Mouse (Mus musculus) spleen, postnatal 4 days (tissue): ENCODE data around the gene Zfp605.
"Not testable (repeated sequence)": the region's sequence is repeated elsewhere in the genome, so short reads cannot be mapped to it uniquely, and the experiment has no call there.

ENCODE experiments used
- DNase-seq, 2 experiments: peaks; one replicate each; pipeline ENCODE4 v3.0.0; 2022; ENCODE audit warnings: low spot score in 2 of 2

Zfp605 gene

DNA sequence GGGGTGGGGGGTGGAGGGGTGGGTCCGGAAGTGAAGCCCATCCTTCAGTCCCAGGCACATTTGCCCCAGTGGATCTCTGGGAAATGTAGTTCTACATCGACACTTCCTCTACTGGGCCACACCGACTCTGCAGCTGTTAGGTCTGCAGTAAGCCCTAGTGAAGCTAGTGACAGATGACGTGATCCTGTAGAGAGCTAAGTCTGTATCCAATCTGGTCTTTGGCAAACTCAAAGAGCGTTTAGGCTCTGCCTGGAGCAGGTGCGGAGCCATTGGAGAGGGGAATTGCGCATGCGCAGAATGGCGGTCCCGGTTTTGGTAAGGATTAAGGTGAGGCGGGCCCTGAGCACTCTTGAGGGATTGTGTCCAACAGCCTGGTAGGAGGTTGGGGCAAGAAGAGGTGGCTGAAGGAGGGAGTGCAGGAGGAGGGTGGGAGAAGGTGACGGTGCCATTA, at the start of gene Zfp605:
Gene Zfp605, plus strand, starts transcription at position 102 of the 451 bp plus-strand sequence.
- DNase-seq, result peak; percentile 80 to 91

DNA sequence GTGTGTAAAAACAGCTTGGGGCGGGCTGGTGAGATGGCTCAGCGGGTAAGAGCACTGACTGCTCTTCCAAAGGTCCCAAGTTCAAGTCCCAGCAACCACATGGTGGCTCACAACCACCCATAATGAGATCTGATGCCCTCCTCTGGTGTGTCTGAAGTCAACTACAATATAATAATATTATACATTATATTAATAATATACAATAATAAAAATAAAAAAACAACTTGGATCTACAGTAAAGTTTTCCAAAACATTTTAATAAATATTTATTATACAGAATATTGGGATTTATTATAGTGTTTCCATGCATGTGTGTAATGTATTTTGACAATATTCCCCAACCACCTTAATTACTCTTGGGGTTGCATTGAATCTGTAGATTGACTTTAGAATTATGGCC, 37.5 kb upstream of the Zfp605 start, which contains the start of gene Gm17655:
Gene Gm17655, minus strand, starts transcription at position 101 of the 400 bp plus-strand sequence.
- DNase-seq, result not testable (repeated sequence)

DNA sequence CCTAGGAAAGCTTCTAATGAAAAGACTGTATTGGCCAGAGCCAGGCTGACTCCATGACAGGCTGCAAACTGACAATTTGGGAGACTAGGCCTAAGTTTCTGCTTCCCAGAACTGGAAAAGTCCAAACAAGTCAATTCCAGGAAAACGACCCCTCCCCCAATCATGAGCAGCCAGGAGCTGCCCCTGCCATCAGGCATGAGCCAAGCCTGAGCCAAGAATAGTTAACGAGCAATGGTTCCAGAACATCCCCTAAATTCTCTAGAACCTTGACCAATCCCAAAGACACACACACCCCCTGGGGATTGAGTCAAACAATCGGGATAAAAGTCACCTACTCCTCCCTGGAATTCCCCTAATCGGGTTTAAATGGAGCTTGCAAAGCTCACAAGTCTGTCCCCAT, 26.9 kb upstream of the Zfp605 start:
- no peak for DNase-seq

DNA sequence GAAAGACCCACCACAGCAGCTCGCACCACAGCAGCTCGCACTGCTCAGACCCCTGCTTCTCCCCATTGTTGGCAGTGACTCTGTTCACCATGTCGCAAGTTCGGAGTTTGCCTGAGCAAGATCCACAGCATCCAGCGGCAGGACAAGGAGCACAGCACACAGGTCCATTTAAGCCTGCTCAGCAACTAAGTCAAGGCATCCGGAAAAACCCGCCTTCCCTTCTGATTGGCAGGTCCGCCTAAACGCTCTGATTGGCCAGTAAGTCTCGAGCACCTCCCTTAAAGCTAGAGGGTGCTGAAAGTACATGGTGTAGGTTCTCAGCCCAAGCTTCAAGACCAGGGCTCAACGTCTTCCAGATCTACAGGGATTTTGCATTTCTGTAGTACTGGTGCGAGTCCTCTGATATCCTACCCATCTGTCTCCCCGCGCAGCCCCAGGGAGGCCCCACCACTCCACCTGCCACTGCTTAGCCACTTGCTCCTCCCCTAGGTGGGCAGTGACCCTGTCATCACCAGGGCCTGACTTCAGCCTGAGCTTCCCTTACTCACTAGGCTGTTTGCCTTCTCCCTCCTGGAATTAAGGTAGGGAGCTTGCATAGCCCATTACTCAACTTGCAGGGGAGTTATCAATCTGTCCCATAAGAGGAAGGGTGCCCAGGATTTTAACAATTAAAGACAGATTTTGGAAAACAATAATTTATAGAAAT, 23.6 kb upstream of the Zfp605 start:
- no peak for DNase-seq

DNA sequence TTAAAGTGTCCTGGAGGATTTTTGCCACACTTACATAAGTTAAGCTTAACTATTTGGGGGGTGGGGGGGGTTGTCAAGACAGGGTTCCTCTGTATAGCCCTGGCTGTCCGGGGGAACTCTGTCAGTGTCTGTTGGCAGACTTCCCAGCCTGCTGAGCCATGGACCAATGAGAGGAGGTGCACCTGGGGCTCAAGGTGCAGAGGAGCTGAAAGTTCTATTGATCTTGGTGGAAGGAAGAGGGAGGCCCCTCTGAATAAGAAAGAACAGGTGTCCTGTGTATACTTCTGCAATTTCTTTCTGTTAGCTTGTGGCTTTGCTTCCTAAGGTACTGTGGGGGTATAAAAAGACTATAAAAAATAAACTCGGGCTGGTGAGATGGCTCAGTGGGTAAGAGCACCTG, 18.3 kb upstream of the Zfp605 start:
- no peak for DNase-seq

DNA sequence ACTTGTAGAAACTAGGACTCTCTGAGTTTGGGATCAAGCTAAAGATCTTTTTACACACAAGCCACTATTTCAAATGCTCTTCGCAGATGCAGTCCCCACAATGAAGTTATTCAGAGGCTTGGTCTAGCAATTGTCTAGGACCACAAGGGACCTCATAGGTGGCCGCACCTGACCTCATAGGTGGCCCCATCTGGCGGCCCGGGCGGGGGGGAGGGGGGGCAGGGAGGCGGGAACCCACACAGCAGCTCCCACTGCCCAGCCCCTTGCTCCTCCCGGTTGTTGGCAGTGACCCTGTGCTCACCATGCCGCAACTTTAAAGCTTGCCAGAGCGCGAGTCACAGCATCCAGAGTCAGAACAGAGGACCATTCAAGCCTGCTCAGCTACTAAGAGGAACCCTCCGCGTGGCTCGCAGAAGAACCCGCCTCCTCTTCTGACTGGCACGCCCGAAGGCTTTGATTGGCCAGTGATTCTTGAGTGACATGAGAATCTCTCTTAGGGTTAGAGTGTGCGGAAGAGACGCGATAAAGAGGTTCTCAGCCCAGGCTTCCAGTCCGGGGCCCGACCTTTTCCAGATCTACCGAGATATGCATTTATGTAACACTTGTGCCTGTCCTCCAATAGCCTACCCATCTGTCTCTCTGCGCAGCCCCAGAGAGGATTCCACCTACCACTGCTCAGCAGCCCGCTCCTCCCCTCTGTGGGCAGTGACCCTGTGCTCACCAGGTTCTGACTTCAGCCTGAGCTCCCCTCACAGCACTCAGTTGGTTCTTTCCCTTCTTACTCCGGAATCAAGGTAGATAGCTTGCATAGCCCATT, 15.7 kb upstream of the Zfp605 start, which contains the start of gene Gm35315:
Gene Gm35315, minus strand, starts transcription at position 391 of the 817 bp plus-strand sequence.
- DNase-seq, result peak; percentile 82 to 88

DNA sequence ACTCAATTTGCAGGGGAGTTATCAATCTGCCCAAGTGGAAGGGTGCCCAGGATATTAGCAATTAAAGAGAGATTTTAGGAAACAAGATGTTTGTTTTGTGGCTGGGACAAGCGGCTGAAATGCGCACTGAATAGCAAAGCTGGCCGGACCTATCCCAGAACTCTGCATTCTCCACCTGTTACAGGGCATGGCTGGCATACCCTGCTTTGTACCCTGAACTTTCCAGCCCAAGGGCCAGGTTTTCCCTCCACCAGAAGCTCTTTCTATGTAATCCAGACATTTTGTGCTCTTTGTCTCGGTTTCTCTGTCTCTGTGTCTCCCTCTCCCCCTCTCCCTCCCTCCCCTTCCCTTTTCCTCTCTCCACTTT, 15.1 kb upstream of the Zfp605 start:
- no peak for DNase-seq

DNA sequence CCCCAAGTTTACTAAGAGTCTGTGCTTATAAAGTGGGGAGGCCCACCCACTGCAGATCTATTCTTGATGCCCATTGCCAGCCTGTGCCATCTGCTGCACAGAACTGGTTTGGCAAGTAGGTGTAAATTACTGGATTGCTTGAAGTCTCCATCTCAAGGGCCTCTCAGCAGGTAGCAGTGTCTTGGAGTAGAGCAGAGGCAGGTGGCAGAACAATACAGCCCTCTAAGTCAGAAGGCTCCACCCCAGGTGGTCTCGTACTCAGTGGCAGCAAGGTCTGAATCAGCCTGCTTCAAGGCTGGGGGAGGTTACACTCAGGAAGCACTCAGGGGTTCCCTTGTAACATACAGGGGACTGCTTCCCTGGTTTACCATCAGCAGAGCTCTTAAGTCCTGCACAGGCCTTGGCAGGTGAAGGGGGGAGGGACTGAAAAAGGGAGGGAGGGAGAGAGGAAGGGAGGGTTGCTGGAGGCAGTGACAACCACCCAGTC, 10.9 kb upstream of the Zfp605 start:
- no peak for DNase-seq

DNA sequence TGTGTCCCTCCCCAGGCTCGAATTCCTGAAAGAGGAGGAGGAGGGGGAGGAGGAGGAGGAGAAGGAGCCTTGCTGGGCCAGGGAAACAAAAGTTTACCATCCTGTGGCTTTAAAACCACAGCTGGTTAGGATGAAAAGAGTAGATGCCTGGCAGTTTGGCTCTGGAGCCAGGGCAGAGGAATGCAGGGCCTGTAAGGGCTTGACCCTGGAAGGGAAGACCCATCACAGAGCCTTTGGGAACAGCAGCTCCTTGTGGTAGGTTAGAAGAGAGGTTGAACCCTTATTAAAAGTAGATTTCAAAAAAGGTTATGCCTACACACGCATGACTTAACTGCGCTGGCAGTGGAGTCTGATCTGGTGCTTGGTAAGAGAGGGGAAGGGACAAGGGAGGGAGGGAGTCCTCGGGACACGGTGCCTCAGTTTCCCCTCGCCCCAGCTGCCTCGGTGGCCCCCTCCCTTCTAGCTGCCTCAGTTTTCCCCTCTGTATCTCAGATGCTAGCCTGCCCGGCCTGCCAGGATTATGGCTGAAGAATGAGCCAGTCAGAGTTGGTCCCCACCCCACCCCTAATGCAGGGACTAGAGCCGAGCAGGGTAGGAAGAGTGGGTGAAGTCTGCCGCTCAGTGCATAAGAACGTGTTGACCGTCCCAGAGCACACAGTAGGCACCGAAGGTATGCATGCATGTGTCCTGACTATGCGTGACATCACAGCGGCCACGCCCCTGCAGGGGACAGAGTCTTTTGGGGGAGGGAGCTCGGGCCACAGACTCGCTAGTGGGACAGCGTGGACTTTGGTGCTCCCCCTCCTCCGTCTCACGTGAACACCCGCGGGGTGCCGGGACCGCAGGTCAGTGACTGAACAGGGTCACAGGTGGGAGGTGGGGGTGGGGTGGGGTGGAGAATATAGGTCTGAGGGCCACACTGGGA, 10.0 kb upstream of the Zfp605 start, which contains the start of gene Plcxd1:
Gene Plcxd1, plus strand, starts transcription at position 314 of the 925 bp plus-strand sequence.
- no peak for DNase-seq

DNA sequence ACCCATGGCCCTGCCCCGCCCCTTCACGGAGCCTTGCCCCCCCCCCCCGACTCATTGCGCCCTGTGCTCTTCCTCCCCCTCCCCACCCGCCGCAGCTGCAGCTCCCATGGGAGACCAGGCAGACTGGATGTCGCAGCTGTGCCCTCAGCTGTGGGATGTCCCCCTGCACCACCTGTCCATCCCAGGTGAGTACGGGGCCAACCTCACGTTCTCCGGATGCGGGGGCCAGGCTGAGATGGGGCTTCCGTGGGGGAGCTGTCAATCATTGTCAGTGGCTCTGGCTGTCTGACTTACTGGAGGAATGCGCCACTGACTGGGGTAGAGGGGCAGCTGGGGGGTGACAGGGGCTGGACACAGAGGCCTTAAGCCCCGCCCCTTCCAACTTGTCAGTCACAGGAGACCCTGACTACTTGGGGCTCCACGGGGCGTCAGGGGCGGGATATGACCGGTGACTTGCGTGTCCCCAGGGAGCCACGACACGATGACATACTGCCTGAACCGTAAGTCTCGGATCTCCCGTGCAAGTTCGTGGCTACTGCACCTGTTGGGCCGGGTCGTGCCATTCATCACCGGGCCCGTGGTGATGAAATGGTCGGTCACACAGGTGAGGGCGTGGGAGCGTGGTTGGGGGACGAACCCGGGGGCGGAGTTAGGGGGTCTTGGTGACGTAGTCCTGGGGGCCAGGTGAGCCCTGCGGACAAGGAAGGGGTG, 8.8 kb upstream of the Zfp605 start:
- DNase-seq, result peak in 1 of 2 experiments; percentile 69

DNA sequence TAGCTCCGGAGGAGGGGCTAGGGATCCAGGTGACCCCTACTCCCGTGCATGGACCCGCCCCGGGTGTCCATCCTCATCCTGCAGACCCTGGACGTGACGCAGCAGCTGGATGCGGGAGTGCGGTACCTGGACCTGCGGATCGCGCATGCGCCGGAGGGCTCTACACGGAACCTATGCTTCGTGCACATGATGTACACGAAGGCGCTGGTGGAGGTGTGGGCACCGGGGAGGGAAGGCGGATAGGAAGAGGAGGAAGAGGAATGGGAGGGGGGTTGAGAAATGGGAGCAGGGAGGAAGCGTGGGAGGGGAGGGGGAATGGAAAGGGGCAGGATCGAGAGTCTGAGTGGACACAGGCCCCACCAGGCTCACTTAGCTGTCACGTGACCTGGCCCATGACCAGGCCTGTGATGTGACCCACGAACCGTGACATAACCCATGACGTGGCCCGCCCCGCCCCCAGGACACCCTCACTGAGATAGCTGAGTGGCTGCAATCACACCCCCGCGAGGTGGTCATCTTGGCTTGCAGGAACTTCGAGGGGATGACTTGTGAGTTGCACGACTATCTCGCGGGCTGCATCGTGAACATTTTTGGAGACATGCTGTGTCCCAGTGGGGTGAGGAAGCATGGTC, 8.1 kb upstream of the Zfp605 start:
- DNase-seq, result peak in 1 of 2 experiments; percentile 70

DNA sequence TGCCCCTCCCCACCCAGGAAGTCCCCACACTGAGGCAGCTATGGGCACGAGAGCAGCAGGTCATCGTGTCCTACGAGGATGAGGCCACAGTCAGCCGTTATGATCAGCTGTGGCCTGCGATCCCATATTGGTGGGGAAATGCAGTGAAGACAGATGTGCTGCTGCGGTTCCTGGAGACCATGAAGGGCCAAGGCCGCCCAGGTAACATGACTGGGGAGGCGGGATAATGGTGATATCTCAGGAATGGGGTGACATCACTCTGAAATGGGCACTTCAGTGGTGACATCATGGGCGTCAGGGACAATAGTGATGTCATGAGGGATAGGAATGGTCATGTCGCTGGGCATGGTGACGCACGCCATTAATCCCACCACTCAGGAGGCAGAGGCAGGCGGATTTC, 7.5 kb upstream of the Zfp605 start:
- DNase-seq, result no peak

DNA sequence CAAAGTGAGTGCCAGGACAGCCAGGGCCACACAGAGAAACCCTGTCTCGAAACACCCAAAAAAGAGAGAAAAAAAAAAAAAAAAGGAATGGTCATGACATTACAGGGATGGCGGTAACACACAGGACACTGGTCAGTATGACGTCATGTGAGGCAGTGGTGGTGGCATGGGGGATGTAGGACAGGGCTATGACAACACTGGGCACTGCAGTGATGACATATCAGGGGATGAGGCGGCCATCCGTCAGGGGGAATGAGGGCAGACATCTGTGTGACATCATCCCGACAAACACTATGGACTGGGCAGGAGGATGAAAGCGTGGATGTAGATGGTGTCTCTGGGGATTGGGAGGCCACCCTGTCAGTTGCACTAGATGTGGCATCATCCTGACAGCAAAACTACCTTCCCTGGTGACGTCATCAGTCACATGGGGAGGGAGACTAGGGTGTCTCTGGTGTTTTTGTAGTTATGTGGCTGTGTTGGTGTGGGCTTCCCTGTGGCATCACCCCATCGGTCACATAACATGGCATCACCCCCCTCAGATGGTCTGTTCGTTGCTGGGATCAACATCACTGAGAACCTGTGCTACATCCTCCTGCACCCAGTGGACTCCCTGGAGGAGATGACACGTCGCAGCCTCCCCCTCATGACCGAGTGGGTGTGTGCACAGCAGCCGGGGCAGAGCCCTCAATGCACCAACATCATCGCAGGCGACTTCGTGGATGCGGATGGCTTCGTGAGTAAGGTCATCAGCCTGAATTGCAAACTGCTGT, 6.9 kb upstream of the Zfp605 start:
- DNase-seq, result no peak

DNA sequence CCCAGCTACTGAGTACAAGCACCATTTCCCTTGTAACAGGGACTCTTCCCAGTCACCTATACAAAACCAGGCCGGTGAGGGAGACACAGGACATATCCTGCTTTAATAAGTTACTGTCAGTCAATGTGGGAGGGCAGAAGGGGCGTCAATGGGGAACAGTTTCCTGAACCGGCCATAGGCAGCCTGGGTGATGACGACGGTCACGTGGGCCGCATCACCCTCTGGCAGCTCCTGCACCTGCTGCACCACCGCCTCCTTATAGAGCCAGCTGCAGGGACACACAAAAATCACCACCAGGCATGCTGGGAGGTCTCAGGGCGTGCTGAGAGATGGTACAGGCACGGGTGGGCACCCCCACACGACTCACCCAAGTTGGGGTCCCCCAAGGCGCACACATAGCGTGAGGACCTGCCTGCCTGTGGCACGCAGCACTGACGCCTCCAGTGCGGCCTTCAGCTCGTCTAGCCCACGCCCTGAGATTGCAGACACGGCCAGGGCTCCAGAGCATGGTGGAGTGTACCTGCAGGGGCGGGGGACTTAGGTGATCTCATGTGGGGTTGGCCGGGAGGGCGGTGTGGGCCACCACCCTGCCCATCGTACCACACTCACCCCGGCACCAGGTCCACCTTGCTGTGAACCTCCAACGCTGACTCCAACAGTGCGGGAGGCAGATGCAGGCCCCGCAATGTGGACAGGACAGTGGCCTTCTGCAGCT, 5.8 kb upstream of the Zfp605 start:
- DNase-seq, result no peak

DNA sequence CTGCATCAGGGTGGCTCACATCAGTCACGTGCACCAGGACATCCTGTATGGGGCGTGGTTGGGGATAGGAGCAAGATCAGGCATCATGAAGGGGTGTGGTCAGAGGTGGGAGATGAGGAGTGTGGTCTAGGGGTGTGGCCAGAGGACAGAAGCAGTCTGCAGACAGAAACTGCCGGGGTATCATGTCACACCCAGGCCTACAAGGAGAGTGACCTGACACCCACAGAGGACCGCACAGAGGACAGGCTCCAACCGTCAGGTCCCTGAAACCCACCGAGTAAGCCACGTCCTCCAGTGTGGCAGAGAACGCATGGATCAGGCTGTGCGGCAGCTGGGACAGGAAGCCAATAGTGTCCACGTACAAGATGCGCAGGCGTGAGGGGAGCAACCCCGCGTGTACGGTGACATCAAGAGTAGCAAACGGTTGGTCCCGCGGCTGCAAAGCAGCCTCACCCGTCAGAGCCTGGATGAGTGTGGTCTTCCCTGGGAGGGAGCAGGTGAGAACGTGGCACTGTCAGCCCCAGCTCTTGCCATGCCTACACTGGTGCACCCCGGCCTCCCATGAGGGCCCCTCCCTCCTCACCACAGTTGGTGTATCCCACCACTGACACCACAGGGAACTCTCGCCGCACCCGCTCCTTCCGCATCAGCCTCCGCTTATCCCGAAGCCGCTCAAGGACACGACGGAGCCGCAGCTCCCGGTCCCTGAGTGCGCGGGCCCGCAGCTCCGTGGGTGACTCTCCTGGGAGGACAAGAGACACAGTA, 5.1 kb upstream of the Zfp605 start:
- DNase-seq, result no peak

DNA sequence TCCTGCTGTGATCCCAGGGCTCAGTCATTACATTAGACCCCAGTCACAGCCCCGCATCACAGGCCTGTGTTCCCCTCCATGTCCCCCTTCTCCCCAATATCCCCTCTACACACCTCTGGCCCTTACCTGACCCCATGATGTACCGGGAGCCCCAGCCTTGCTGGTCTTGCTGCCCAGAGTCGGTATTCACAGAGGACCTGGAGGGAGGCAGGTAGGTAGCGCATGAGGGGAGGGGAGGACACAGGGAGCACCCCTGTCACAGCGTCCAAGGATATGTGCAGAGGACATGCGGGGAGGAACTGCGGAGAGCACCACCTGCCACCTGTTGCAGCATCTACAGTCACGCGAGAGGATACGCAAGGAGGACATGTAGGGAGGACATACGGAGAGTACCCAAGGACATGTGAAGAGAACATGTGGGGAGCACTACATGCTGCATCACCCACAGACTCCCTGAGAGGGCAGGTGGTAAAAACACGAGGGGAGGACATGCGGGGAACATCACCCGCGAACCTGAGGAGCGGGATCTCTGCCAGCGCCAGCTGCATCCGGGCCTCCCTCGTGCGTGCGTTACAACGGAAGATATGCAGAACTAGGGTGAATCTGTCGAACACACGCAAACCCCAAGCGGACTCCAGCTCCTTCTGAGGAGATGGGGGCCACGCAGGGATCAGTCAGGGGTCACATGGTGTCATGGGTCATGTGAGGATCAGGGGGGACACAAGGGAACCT, 3.6 kb upstream of the Zfp605 start:
- no peak for DNase-seq

DNA sequence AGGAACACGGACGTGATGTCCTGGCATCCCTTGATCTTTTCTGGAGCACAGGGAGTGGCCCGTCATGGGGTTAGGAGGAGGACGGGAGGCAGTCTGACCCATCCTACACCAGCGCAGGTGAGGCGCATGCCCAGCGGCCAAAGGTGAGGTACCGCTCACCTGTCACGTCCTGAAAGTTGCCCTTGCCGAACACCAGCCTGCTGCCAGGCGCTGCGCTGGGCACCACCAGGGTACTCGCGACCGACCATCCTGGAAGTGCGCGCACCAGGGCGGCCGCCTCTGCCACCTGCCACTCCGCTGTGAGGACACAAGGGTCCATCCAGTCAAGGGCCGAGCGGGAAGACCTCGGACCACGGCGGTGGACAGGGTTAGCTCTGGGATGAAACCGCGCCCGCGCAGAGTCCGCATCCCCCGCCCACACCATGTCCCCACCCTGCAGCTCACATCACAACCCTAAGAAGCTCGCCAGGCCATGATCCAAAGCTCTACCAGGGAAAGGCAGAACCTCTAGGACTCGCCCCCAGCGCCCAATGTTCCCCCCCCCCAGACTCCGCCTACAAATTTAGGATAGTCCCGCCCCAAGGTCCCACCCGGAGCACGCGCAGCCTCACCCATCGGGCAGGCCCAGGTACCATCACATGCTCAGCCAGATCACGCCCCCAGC, 2.9 kb upstream of the Zfp605 start:
- DNase-seq, result peak; percentile 37 to 73
